Mouse (Mus musculus): ENCODE results near the gene Ruvbl2. TPM values are rescaled to one million over a fixed set of nuclear protein-coding genes. Genes with fewer than 3 reads are reported as not detected.

The Ruvbl2 gene
- polyA plus RNA-seq, 1 experiment from 2014 or later, result 137 TPM

GRCm38 (mm10) chr7:45457204-45458060 lies 19.5 kb upstream of the Ruvbl2 start:
- Histone ChIP-seq H3K9me3 (ENCODE audit: control insufficient read depth, low read length) (no peaks in the 10 kb centered on the region), H3K4me2 (ENCODE audit: low read length) (peak overlapping the region; percentile 98), H3K4me1 (replicated peaks; ENCODE audit: control insufficient read depth, insufficient read depth, low read length) (peaks cover 30% of the 10 kb centered on the region), H3K36me3 (ENCODE audit: control insufficient read depth, insufficient read depth) (peaks cover 14% of the 10 kb centered on the region), H3K27me3 (replicated peaks; ENCODE audit: control insufficient read depth, insufficient read depth, low read length) (no peaks in the 10 kb centered on the region), H3K4me3 (replicated peaks; ENCODE audit: low read length) (peak overlapping the region; percentile 53), H3K27ac (ENCODE audit: low read length) (0 out of 2 replicates have a peak overlapping the region, but pooled peaks have one; percentile 12), H3K9ac (replicated peaks; ENCODE audit: low read depth, low read length) (peak overlapping the region; percentile 88)
- WGBS, result 66% methylated on average over 9 of the region's 10 CpGs
- ATAC-seq, result no peak

DNA sequence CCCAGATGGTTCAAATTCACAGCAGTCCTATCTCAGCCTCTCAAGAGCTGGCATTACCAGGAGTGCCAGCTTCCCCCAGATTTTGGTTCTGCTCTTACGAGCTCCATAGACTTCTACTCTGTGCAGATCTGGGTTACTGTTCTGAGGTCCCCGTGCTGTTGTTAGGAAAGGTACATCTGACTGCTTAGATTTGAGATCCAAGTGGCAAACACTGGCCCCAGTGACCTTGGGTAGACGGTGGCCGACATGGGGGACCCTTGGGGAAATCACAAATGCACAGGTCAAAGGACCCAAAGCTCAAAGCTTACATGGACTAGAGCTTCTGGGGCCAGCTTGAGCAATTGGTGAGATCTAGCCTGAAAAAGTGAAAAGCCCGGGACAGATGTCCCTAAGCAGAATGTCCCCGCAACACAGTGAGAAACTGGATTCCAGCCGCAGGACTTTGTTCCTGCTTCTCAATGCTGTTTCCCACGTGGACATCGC lies 18.9 kb upstream of the Ruvbl2 start:
- H3K4me3 ChIP-seq (replicated peaks; ENCODE audit: low read length), result no peak overlapping the region; the same call in none of the 2 replicates
- H3K9ac ChIP-seq (replicated peaks; ENCODE audit: low read depth, low read length), result peak overlapping the region; percentile 7; the same call in 1 of the 2 replicates
- peaks cover 14% of the 10 kb centered on the region for H3K36me3 ChIP-seq (ENCODE audit: control insufficient read depth, insufficient read depth)
- H3K4me1 ChIP-seq (replicated peaks; ENCODE audit: control insufficient read depth, insufficient read depth, low read length), result peaks cover 30% of the 10 kb centered on the region
- H3K27me3 ChIP-seq (replicated peaks; ENCODE audit: control insufficient read depth, insufficient read depth, low read length), result no peaks in the 10 kb centered on the region
- H3K9me3 ChIP-seq (ENCODE audit: control insufficient read depth, low read length), result no peaks in the 10 kb centered on the region
- ATAC-seq, result no peak
- H3K27ac ChIP-seq (ENCODE audit: low read length), result no peak overlapping the region
- 56% methylated on average over 9 of the region's 9 CpGs for WGBS
- H3K4me2 ChIP-seq (ENCODE audit: low read length), result peak overlapping the region; percentile 98

GRCm38 (mm10) chr7:45455932-45456696 lies 18.2 kb upstream of the Ruvbl2 start:
- no peak overlapping the region for H3K27ac ChIP-seq (ENCODE audit: low read length)
- no peak overlapping the region for H3K9ac ChIP-seq (replicated peaks; ENCODE audit: low read depth, low read length)
- H3K36me3 ChIP-seq (ENCODE audit: control insufficient read depth, insufficient read depth), result peaks cover 14% of the 10 kb centered on the region

GRCm38 (mm10) chr7:45454971-45455370 lies 17.1 kb upstream of the Ruvbl2 start:
- no peaks in the 10 kb centered on the region for H3K9me3 ChIP-seq (ENCODE audit: control insufficient read depth, low read length)
- H3K4me1 ChIP-seq (replicated peaks; ENCODE audit: control insufficient read depth, insufficient read depth, low read length), result peaks cover 18% of the 10 kb centered on the region
- WGBS, result 88% methylated on average over 15 of the region's 15 CpGs
- no peak overlapping the region for H3K27ac ChIP-seq (ENCODE audit: low read length)
- no peak overlapping the region for H3K9ac ChIP-seq (replicated peaks; ENCODE audit: low read depth, low read length)
- no peaks in the 10 kb centered on the region for H3K27me3 ChIP-seq (replicated peaks; ENCODE audit: control insufficient read depth, insufficient read depth, low read length)
- no peak for ATAC-seq
- H3K4me3 ChIP-seq (replicated peaks; ENCODE audit: low read length), result no peak overlapping the region
- peaks cover 14% of the 10 kb centered on the region for H3K36me3 ChIP-seq (ENCODE audit: control insufficient read depth, insufficient read depth)
- H3K4me2 ChIP-seq (ENCODE audit: low read length), result no peak overlapping the region

More at GRCm38 (mm10) chr7:45455932-45456696, 18.2 kb upstream of the Ruvbl2 start:
- Histone ChIP-seq H3K9me3 (ENCODE audit: control insufficient read depth, low read length) (no peaks in the 10 kb centered on the region), H3K27me3 (replicated peaks; ENCODE audit: control insufficient read depth, insufficient read depth, low read length) (no peaks in the 10 kb centered on the region), H3K4me2 (ENCODE audit: low read length) (no peak overlapping the region), H3K4me1 (replicated peaks; ENCODE audit: control insufficient read depth, insufficient read depth, low read length) (peaks cover 29% of the 10 kb centered on the region), H3K4me3 (replicated peaks; ENCODE audit: low read length) (no peak overlapping the region)
- 73% methylated on average over 13 of the region's 13 CpGs for WGBS
- ATAC-seq, result no peak

- Histone ChIP-seq H3K9me3 (ENCODE audit: control insufficient read depth, low read length) (no peaks in the 10 kb centered on the region), H3K4me1 (replicated peaks; ENCODE audit: control insufficient read depth, insufficient read depth, low read length) (no peaks in the 10 kb centered on the region), H3K4me3 (replicated peaks; ENCODE audit: low read length) (no peak overlapping the region), H3K4me2 (ENCODE audit: low read length) (no peak overlapping the region), H3K27me3 (replicated peaks; ENCODE audit: control insufficient read depth, insufficient read depth, low read length) (no peaks in the 10 kb centered on the region), H3K27ac (ENCODE audit: low read length) (no peak overlapping the region), H3K9ac (replicated peaks; ENCODE audit: low read depth, low read length) (no peak overlapping the region), H3K36me3 (ENCODE audit: control insufficient read depth, insufficient read depth) (peaks cover 5% of the 10 kb centered on the region; the same call in 1 of the 2 replicates)
- 54% methylated on average over 23 of the region's 23 CpGs for WGBS
- peak; percentile 79 for ATAC-seq
Observed at GRCm38 (mm10) chr7:45451344-45451982, 13.6 kb upstream of the Ruvbl2 start.

DNA sequence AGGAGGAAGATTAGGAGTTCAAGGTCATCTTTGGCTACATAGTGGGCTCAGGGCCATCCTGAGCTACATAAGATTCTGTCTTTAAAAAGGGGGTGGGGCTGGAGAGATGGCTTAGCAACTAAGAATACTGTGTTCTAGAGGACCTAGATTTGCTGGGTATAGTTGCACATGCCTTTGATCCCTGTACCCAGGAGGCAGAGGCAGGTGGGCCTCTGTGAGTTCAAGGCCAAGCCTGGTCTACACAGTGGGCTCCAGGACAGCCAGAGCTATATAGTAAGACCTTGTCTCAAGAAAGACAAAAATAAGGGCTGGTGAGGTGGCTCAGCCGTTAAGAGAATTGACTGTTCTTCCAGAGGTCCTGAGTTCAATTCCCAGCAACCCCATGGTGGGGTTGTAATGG lies 12.1 kb upstream of the Ruvbl2 start:
- Histone ChIP-seq H3K36me3 (ENCODE audit: control insufficient read depth, insufficient read depth) (0 out of 2 replicates have a peak, but pooled peaks cover 3% of the 10 kb centered on the region), H3K27me3 (replicated peaks; ENCODE audit: control insufficient read depth, insufficient read depth, low read length) (no peaks in the 10 kb centered on the region), H3K9ac (replicated peaks; ENCODE audit: low read depth, low read length) (no peak overlapping the region), H3K27ac (ENCODE audit: low read length) (no peak overlapping the region), H3K4me3 (replicated peaks; ENCODE audit: low read length) (no peak overlapping the region), H3K4me1 (replicated peaks; ENCODE audit: control insufficient read depth, insufficient read depth, low read length) (no peaks in the 10 kb centered on the region), H3K9me3 (ENCODE audit: control insufficient read depth, low read length) (no peaks in the 10 kb centered on the region), H3K4me2 (ENCODE audit: low read length) (no peak overlapping the region)
- no peak for ATAC-seq
- WGBS, result 100% methylated on average over 1 of the region's 1 CpGs

DNA sequence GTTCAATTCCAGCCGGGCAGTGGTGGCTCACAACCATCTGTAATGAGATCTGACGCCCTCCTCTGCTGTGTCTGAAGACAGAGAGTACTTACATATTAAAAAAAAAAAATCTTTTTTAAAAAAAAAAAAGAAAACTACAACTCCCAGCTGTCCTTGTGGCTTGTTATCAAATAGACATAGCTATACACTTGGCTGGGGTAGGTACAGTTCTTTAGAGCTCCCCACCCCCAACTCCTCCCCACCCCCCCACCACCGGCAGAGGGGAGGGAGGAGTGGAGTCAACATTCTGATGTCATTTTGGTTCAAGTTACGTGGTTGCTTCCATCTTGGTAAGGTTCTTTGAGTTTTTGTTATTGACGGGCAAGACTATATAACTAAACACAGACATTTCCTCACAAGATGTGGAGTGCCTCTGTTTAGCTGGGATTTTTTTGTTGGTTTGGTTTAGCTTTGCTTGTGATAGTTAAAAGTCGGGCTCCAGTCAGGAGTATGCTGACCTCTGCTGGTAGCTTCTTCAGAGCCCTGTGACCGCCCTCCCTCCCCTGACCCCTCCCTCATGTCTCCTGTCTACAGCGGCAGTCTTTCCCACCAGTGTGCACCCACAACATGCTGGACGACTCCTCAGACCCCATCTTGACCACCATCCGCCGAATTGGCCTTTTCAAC lies 9.6 kb upstream of the Ruvbl2 start:
- Histone ChIP-seq H3K27me3 (replicated peaks; ENCODE audit: control insufficient read depth, insufficient read depth, low read length) (no peaks in the 10 kb centered on the region), H3K9ac (replicated peaks; ENCODE audit: low read depth, low read length) (no peak overlapping the region), H3K4me1 (replicated peaks; ENCODE audit: control insufficient read depth, insufficient read depth, low read length) (no peaks in the 10 kb centered on the region), H3K4me2 (ENCODE audit: low read length) (no peak overlapping the region), H3K9me3 (ENCODE audit: control insufficient read depth, low read length) (no peaks in the 10 kb centered on the region), H3K27ac (ENCODE audit: low read length) (no peak overlapping the region), H3K4me3 (replicated peaks; ENCODE audit: low read length) (no peak overlapping the region), H3K36me3 (ENCODE audit: control insufficient read depth, insufficient read depth) (0 out of 2 replicates have a peak, but pooled peaks cover 3% of the 10 kb centered on the region)
- WGBS, result 41% methylated on average over 11 of the region's 11 CpGs
- ATAC-seq, result no peak

DNA sequence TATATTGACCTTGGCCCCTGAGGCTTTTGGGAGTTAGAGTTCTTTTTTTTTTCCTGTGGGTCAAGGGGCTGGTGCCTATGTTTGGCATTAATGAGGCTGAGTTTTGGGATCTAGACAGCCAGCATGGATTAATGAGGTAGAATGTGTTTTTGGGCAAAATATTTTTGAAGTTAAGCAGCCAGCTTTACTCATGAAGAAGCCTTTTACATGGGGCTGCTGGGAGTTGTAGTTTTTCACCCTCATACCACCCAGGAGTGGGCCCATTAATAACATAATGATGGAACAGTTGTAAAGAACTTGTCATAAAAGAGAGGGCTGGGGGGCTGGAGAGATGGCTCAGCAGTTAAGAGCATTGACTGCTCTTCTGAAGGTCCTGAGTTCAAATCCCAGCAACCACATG lies 8.7 kb upstream of the Ruvbl2 start:
- H3K4me3 ChIP-seq (replicated peaks; ENCODE audit: low read length), result no peak overlapping the region
- no peak for ATAC-seq
- no peak overlapping the region for H3K27ac ChIP-seq (ENCODE audit: low read length)
- no peak overlapping the region for H3K4me2 ChIP-seq (ENCODE audit: low read length)
- no peaks in the 10 kb centered on the region for H3K9me3 ChIP-seq (ENCODE audit: control insufficient read depth, low read length)
- 0 out of 2 replicates have a peak, but pooled peaks cover 3% of the 10 kb centered on the region for H3K36me3 ChIP-seq (ENCODE audit: control insufficient read depth, insufficient read depth)
- H3K9ac ChIP-seq (replicated peaks; ENCODE audit: low read depth, low read length), result no peak overlapping the region
- no peaks in the 10 kb centered on the region for H3K27me3 ChIP-seq (replicated peaks; ENCODE audit: control insufficient read depth, insufficient read depth, low read length)
- H3K4me1 ChIP-seq (replicated peaks; ENCODE audit: control insufficient read depth, insufficient read depth, low read length), result no peaks in the 10 kb centered on the region
